ENCODE assay signal across 7 mouse cellular contexts in the genomic region with DNA sequence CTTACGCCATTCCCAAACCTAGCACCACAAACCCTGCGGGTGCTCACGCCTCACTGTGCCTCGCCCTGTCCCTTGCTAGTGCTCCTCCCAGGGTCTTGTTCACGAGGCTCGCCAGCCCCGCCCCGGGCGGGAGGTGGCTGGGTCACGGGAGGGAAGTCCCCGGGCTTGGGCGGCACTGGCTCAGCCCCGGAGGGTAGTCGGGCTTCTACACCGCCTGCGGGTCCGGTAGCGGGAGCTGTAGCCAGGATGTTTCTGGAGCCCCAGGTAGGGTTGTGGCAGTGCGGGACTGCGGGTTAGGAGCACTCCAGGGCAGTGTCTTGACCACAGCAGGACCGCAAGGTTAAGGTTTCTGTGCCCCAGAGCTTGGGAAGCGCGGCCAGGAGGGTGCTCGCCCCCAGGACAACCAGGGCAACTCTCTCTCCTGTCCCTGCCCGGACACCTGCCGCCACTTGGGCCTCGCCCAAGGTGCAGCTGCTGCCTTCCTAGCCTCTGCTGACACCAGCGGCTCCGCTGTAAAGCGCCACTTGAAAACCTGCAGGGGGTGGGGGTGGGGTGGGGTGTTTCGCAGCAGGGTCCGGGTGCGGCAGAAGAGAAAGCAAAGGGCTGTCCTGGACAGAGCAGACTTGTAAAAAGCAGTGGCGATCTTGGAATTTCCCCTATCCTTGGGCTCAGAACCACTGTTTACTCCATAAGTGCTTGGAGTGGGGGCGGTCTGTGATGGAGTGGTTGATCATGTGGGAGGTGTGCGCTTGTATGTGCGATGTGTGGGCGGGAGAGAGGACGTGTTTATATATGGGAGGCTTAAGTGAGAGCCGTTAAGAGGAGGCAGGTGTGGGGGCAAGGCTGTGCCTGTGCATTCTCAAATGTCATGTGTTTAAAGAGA. TPM values are rescaled to one million over a fixed set of nuclear protein-coding genes. Genes with fewer than 3 reads are reported as not detected.
A peak's percentile ranks its signal among the peaks of the same experiment; 100 is the strongest.
DNase-seq lines count a peak whose midpoint lies in the region; ATAC-seq and TF ChIP-seq lines count a peak whose summit lies in the region.

No protein-coding gene starts in this region.

- no peak for TF ChIP-seq CTCF in ES-Bruce4 (IDR thresholded peaks at IDR 0.05; ENCODE audit: low read depth, low read length)

- intact Hi-C loops in heart, postnatal 36 days (cut with DNase I): loop anchor here (5.0 kb wide), 1 partner anchor 316 kb away; no protein-coding TSS in a partner anchor

- H3K9me3 ChIP-seq in ES-Bruce4 (replicated peaks; ENCODE audit: control insufficient read depth, insufficient read depth, low read length, poor library complexity, severe bottlenecking): no peaks in the 10 kb centered on the region
- no peaks in the 10 kb centered on the region for H3K9me3 ChIP-seq in embryonic facial prominence, embryonic 13.5 days

- TF ChIP-seq POLR2A in ES-Bruce4 (IDR thresholded peaks at IDR 0.05; ENCODE audit: insufficient read depth, low read length): no peak

- H3K27ac ChIP-seq in ES-Bruce4 (ENCODE audit: insufficient read depth, low read length): peak overlapping the region; percentile 55
- H3K27ac ChIP-seq in embryonic facial prominence, embryonic 13.5 days: no peak overlapping the region
- H3K27ac ChIP-seq in macrophage: no peak overlapping the region

- H3K4me2 ChIP-seq in embryonic facial prominence, embryonic 13.5 days: peak overlapping the region; percentile 78

- no peaks in the 10 kb centered on the region for H3K4me1 ChIP-seq in ES-Bruce4 (ENCODE audit: control insufficient read depth, insufficient read depth, low read length)
- peaks cover 20% of the 10 kb centered on the region for H3K4me1 ChIP-seq in embryonic facial prominence, embryonic 13.5 days

- H3K36me3 ChIP-seq in ES-Bruce4 (ENCODE audit: control insufficient read depth, insufficient read depth, low read length, poor library complexity, severe bottlenecking) (no peaks in the 10 kb centered on the region), macrophage (ENCODE audit: inconsistent target) (no peaks in the 10 kb centered on the region)
- no peaks in the 10 kb centered on the region for H3K36me3 ChIP-seq in embryonic facial prominence, embryonic 13.5 days

- peak overlapping the region; percentile 62 for H3K4me3 ChIP-seq in ES-Bruce4 (ENCODE audit: low read depth, low read length)
- H3K4me3 ChIP-seq in embryonic facial prominence, embryonic 13.5 days: peak overlapping the region; percentile 43
- peak overlapping the region; percentile 41 for H3K4me3 ChIP-seq in macrophage (ENCODE audit: inconsistent target)

- peak; percentile 33; the same call in 1 of the 2 replicates for ATAC-seq in embryonic facial prominence, embryonic 13.5 days (ENCODE audit: insufficient number of reproducible peaks, insufficient read depth, low FRiP score, low TSS enrichment, low read depth)

- H3K79me2 ChIP-seq in macrophage (ENCODE audit: inconsistent target): no peaks in the 10 kb centered on the region

- peak overlapping the region; percentile 43 for H3K9ac ChIP-seq in ES-Bruce4 (ENCODE audit: low read depth, poor library complexity, severe bottlenecking)
- peak overlapping the region; percentile 57 for H3K9ac ChIP-seq in embryonic facial prominence, embryonic 13.5 days

- peak; percentile 52 for DNase-seq in adrenal gland, adult 2 months
- peak; percentile 34 to 35 for DNase-seq in heart, postnatal 36 days
- DNase-seq in left cerebral cortex, adult 9 months (ENCODE audit: low spot score in 2 of 2): peak; percentile 60 to 83
- peak; percentile 71 for DNase-seq in right cerebral cortex, postnatal 25 days

- WGBS in embryonic facial prominence, embryonic 13.5 days: 2% methylated on average over 39 of the region's 40 CpGs
- 2% methylated on average over 39 of the region's 40 CpGs for WGBS in macrophage (ENCODE audit: missing documents)

- H3K27me3 ChIP-seq in ES-Bruce4 (ENCODE audit: control insufficient read depth, insufficient read depth, low read length, poor library complexity, severe bottlenecking): no peaks in the 10 kb centered on the region
- H3K27me3 ChIP-seq in embryonic facial prominence, embryonic 13.5 days: peaks cover 52% of the 10 kb centered on the region

- TF ChIP-seq EP300 in ES-Bruce4 (IDR thresholded peaks at IDR 0.05; ENCODE audit: insufficient read depth, low read depth, low read length): 0 out of 2 replicates have a peak, but pooled peaks have one; percentile 57

RNA-seq across cellular contexts. Expression of gene Rasgef1a, which starts 55.2 kb away (rescaled TPM):
- polyA plus RNA-seq in ES-Bruce4 (2011; ENCODE audit: insufficient read depth, insufficient read length, low read depth, missing spikeins) (0.67 and 0.91 TPM in 2 replicates), macrophage (2018) (0.82 to 2.9 TPM (median 1.6 TPM) in 3 replicates)
- under 1 TPM; 0.20 to 0.31 TPM for total RNA-seq in adrenal gland, adult 2 months (2021)
- 0.07 and 0.37 TPM in 2 replicates for polyA plus RNA-seq in adrenal gland, adult 2 months (2012; rRNA removed)
- polyA plus RNA-seq in embryonic facial prominence, embryonic 13.5 days (2015; fragmentation: Nextera tagmentation; extraction: Ambion mirVana): 0.10 TPM in 1 of 2 replicates, not detected in the other
- total RNA-seq in heart, postnatal 36 days (2021): under 1 TPM; 0.11 to 0.22 TPM
- 10 to 100 TPM in 4 of 26 experiments, 1 to 10 TPM in 16, under 1 TPM in 6; 0.38 to 23.9 (median 4.4) TPM for total RNA-seq in macrophage (2018; cell fraction: chromatin; rRNA removed)
- total RNA-seq in macrophage (2018; cell fraction: cytosol; rRNA removed): 1 to 10 TPM in 13 of 26 experiments, under 1 TPM in 13; 0.11 to 3.7 (median 1.5) TPM
- total RNA-seq in macrophage (2018; cell fraction: nucleus; rRNA removed): 10 to 100 TPM in 2 of 26 experiments, 1 to 10 TPM in 15, under 1 TPM in 9; 0.29 to 17.9 (median 3.3) TPM
